Mouse (Mus musculus): Measurements from ENCODE around the gene Vmn1r219. TPM values are rescaled to one million over a fixed set of nuclear protein-coding genes. Genes with fewer than 3 reads are reported as not detected.

The Vmn1r219 gene
- not detected for total RNA-seq (2023)

GRCm38 (mm10) chr13:23159012-23159411 is at the start of gene Vmn1r219:
Gene Vmn1r219 (plus strand): TSS chr13:23159312.

DNA sequence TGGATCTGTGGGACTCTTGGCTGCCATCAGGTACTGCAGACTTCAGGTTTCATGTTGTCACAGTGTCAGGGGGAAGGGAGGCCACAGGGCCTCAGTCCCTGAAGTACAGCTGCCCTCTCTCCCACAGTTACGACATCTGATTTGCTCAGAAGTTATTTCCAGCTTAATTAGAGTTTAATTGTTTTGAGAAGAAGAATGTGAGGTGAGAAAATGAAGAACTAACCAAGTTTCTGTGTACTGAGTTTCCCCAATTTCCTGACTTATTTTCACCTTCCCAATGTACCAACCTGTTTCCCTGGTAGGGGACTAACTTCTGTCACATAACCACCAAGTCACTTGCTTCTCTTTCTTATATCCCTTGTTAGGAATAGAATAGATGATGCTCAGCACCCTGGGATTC is 41.0 kb upstream of the Vmn1r219 start, which contains the start of gene Vmn1r217:
Gene Vmn1r217, minus strand, starts transcription at position 101 of the 400 bp plus-strand sequence.

DNA sequence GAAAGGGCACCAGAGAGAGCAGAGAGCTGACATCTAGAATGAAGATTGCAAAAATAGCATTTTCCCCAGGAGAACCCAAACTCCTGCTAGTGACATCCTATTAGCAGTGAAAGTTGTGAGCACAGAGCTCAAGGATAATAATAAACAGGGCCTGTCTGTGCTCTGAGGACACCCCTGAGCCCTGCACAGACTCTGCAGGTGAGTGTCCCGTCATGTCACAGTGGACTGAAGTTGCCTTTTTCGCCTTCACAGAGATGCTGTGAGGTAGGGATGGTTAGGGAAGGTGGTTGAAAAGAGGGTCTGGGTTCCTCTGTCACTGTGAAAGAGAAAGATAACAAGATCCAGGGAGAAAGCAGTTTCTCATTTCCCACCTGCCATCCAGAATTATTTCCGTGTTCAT is 26.0 kb upstream of the Vmn1r219 start, which contains the start of gene Vmn1r218:
Gene Vmn1r218, plus strand, starts transcription at position 57 of the 400 bp plus-strand sequence.

DNA sequence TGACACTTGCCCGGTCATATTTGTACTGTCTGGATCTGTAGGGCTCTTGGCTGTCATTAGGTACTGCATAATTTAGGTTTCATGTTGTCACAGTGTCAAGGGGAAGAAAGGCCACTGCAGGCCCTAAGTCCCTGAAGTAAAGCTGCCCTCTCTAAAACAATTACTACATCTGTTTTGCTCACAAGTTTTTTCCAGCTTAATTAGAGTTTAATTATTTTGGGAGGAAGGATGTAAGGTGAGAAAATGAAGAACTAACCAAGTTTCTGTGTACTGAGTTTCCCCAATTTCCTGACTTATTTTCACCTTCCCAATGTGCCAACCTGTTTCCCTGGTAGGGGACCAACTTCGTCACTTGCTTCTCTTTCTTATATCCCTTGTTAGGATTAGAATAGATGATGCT is 28.8 kb downstream of the Vmn1r219 start, which contains the start of gene Vmn1r220:
Gene Vmn1r220, minus strand, starts transcription at position 101 of the 400 bp plus-strand sequence.

DNA sequence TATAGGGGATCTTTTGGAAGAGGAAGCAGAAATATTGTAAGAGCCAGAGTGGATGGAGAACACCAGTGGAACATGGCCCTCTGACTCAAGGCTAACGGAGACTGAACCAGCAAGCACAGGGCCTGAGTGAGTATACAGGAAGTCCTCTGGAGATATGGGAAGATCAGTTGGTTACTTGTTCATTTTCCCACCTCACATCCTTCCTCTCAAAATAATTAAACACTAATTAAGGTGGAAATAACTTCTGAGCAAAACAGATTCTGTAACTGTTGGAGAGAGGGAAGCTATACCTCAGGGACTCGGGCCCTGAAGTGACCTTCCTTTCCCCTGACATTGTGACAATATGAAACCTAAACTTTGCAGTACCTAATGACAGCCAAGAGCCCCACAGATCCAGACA is 54.7 kb downstream of the Vmn1r219 start, which contains the start of gene Vmn1r221:
Gene Vmn1r221, plus strand, starts transcription at position 301 of the 400 bp plus-strand sequence.

Other genes with a start within 250 kb of the Vmn1r219 start
- gene Vmn1r213, start 151.7 kb upstream of the Vmn1r219 start, total RNA-seq (2023), result not detected
- not detected for gene Vmn1r214, start 128.9 kb upstream of the Vmn1r219 start, total RNA-seq (2023)
- gene Vmn1r215, start 91.3 kb upstream of the Vmn1r219 start, total RNA-seq (2023), result not detected
- gene Vmn1r217, start 41.1 kb upstream of the Vmn1r219 start, total RNA-seq (2023), result not detected
- gene Vmn1r218, start 26.2 kb upstream of the Vmn1r219 start, total RNA-seq (2023), result not detected
- gene Vmn1r220, start 28.7 kb downstream of the Vmn1r219 start, total RNA-seq (2023), result not detected
- not detected for gene Vmn1r221, start 54.8 kb downstream of the Vmn1r219 start, total RNA-seq (2023)
- gene Vmn1r222, start 76.6 kb downstream of the Vmn1r219 start, total RNA-seq (2023), result not detected
- gene Vmn1r223, start 87.8 kb downstream of the Vmn1r219 start, total RNA-seq (2023), result not detected
- 10 to 100 TPM; 14.1 to 14.9 TPM for gene Zfp322a, start 209.9 kb downstream of the Vmn1r219 start, total RNA-seq (2023)

Measured in monocyte, adult 59 days (primary cell).